ENCODE assay signal across 27 mouse cellular contexts in genomic region chr2:52212561-52212961, GRCm38 (mm10).
DNase-seq lines count a peak whose midpoint lies in the region; ATAC-seq lines count a peak whose summit lies in the region.
"Had no signal": no experiment of that assay in that cellular context is flagged by ENCODE, and none has a peak within 500 bp of the region (broad histone marks: within the 10 kb centered on the region; RNA-seq: fewer than 3 reads in every experiment).

No protein-coding gene starts in this region.

- intact Hi-C loops in gastrocnemius, postnatal 36 days (cut with DNase I) = no loop called here

- 0 out of 2 replicates have a peak, but pooled peaks cover 2% of the 10 kb centered on the region for H3K4me1 ChIP-seq in lung, embryonic 16.5 days (replicated peaks; ENCODE audit: control insufficient read depth, insufficient read depth, low read length)
- H3K4me1 ChIP-seq: embryonic facial prominence, embryonic 12.5 days; limb, embryonic 13.5 days; liver, embryonic 12.5 days; midbrain, embryonic 10.5 days had no signal

- no peaks in the 10 kb centered on the region for H3K36me3 ChIP-seq in lung, embryonic 16.5 days (ENCODE audit: control insufficient read depth, insufficient read depth, low read length)
- H3K36me3 ChIP-seq: embryonic facial prominence, embryonic 12.5 days; heart, embryonic 13.5 days; limb, embryonic 13.5 days; liver, embryonic 12.5 days; midbrain, embryonic 10.5 days; neural tube, embryonic 13.5 days had no signal

- H3K27me3 ChIP-seq in lung, embryonic 16.5 days (ENCODE audit: control insufficient read depth, insufficient read depth, low read depth, low read length) = no peaks in the 10 kb centered on the region
- H3K27me3 ChIP-seq: embryonic facial prominence, embryonic 12.5 days; heart, embryonic 13.5 days; limb, embryonic 13.5 days; liver, embryonic 12.5 days; neural tube, embryonic 13.5 days had no signal

- no peak overlapping the region for H3K4me2 ChIP-seq in lung, embryonic 16.5 days (ENCODE audit: low read depth, low read length)
- H3K4me2 ChIP-seq: embryonic facial prominence, embryonic 12.5 days; heart, embryonic 13.5 days; hindbrain, embryonic 14.5 days; limb, embryonic 13.5 days; liver, embryonic 12.5 days; neural tube, embryonic 13.5 days had no signal

- no peaks in the 10 kb centered on the region for H3K9me3 ChIP-seq in lung, embryonic 16.5 days (ENCODE audit: control insufficient read depth, low read length)
- H3K9me3 ChIP-seq: embryonic facial prominence, embryonic 12.5 days; heart, embryonic 13.5 days; limb, embryonic 13.5 days; liver, embryonic 12.5 days; midbrain, embryonic 10.5 days; neural tube, embryonic 13.5 days had no signal

- no peak for DNase-seq in lung, adult 18-20 months
- DNase-seq in cerebellum, adult 11-12 months = peak; percentile 97
- DNase-seq in cerebellum, adult 9-11 months = peak; percentile 96
- DNase-seq in lung, postnatal 36 days = peak; percentile 1
- DNase-seq in gastrocnemius, postnatal 36 days = no peak
- DNase-seq in embryo, embryonic 10.5 days (ENCODE audit: low spot score) = no peak
- no peak for DNase-seq in layer of hippocampus, adult 18-20 months (ENCODE audit: low spot score in 2 of 2)
- DNase-seq: adrenal gland, adult 2 months; gastrocnemius, adult 2 months; heart, adult 11 months; heart, postnatal 36 days; kidney, adult 18-20 months; kidney, postnatal 4 days; retina, postnatal 1 day; right cerebral cortex, postnatal 4 days; thymus, postnatal 25 days had no signal

- WGBS in lung, embryonic 16.5 days = 83% methylated on average over 11 of the region's 11 CpGs

- no peak overlapping the region for H3K4me3 ChIP-seq in lung, embryonic 16.5 days (ENCODE audit: low read length)
- H3K4me3 ChIP-seq: embryonic facial prominence, embryonic 12.5 days; gastrocnemius, adult 2 months; heart, embryonic 13.5 days; limb, embryonic 13.5 days; liver, embryonic 12.5 days; midbrain, embryonic 10.5 days; myocyte; neural tube, embryonic 13.5 days had no signal

- peak; percentile 53; the same call in 1 of the 2 replicates for ATAC-seq in lung, embryonic 16.5 days (ENCODE audit: low read depth)
- ATAC-seq: inflammation-experienced regulatory T-cells, adult 6 months; liver, embryonic 12.5 days; midbrain, embryonic 16.5 days had no signal

- H3K27ac ChIP-seq in lung, embryonic 16.5 days (ENCODE audit: low read length) = peak overlapping the region; percentile 62
- H3K27ac ChIP-seq: embryonic facial prominence, embryonic 12.5 days; gastrocnemius, adult 2 months; heart, embryonic 13.5 days; hindbrain, embryonic 14.5 days; limb, embryonic 13.5 days; liver, embryonic 12.5 days; midbrain, embryonic 10.5 days; neural tube, embryonic 13.5 days had no signal

- no peak overlapping the region for H3K9ac ChIP-seq in lung, embryonic 16.5 days (ENCODE audit: low read length)
- H3K9ac ChIP-seq: embryonic facial prominence, embryonic 12.5 days; heart, embryonic 13.5 days; hindbrain, embryonic 14.5 days; limb, embryonic 13.5 days; liver, embryonic 12.5 days; neural tube, embryonic 13.5 days had no signal

Comparison
In these comparisons a context has a peak if more than half of its experiments do, and no peak if none do; other contexts are left out.
1. DNase-seq: peak in cerebellum, adult 11-12 months (single experiment), cerebellum, adult 9-11 months (single experiment) and lung, postnatal 36 days (single experiment); none in lung, adult 18-20 months (0 of 2), gastrocnemius, postnatal 36 days (0 of 2), embryo, embryonic 10.5 days (single experiment) and layer of hippocampus, adult 18-20 months (0 of 2).